In genomic region chr2:91922586-91923414, GRCm38 (mm10) we compare ENCODE assay signal across 8 mouse cellular contexts. TPM values are rescaled to one million over a fixed set of nuclear protein-coding genes. Genes with fewer than 3 reads are reported as not detected.
DNase-seq lines count a peak whose midpoint lies in the region; ATAC-seq and TF ChIP-seq lines count a peak whose summit lies in the region.

No protein-coding gene starts in this region.

- WGBS in thymus, adult 2 months, result 5% methylated on average over 37 of the region's 37 CpGs
- WGBS in limb, embryonic 12.5 days, result 2% methylated on average over 37 of the region's 37 CpGs
- WGBS in stomach, embryonic 15.5 days, result 3% methylated on average over 37 of the region's 37 CpGs

- peaks cover 24% of the 10 kb centered on the region for H3K4me1 ChIP-seq in thymus, adult 2 months (replicated peaks; ENCODE audit: control insufficient read depth, insufficient read depth, low read length)
- peaks cover 30% of the 10 kb centered on the region for H3K4me1 ChIP-seq in limb, embryonic 12.5 days (replicated peaks)
- peaks cover 28% of the 10 kb centered on the region for H3K4me1 ChIP-seq in stomach, embryonic 15.5 days

- no peaks in the 10 kb centered on the region for H3K9me3 ChIP-seq in limb, embryonic 12.5 days
- no peaks in the 10 kb centered on the region for H3K9me3 ChIP-seq in stomach, embryonic 15.5 days

- peak overlapping the region; percentile 71 for H3K4me3 ChIP-seq in thymus, adult 2 months (ENCODE audit: control insufficient read depth, insufficient read depth, low read length)
- peak overlapping the region; percentile 60 for H3K4me3 ChIP-seq in limb, embryonic 12.5 days (replicated peaks)
- peak overlapping the region; percentile 60 for H3K4me3 ChIP-seq in stomach, embryonic 15.5 days (replicated peaks)

- DNase-seq in embryo, embryonic 10.5 days (ENCODE audit: low spot score), result peak; percentile 36
- DNase-seq in embryo, embryonic 11 days, result no peak
- no peak for DNase-seq in thymus, adult 2 months
- DNase-seq in thymus, postnatal 25 days, result no peak
- no peak for DNase-seq in ovary, postnatal 36 days (ENCODE audit: low spot score)
- no peak for DNase-seq in kidney, postnatal 36 days

- no peak for TF ChIP-seq CTCF in thymus, adult 2 months (IDR thresholded peaks at IDR 0.05; ENCODE audit: borderline replicate concordance, control insufficient read depth, extremely low read depth, insufficient read depth, low read length, poor library complexity)

- H3K27ac ChIP-seq in thymus, adult 2 months (ENCODE audit: control insufficient read depth, insufficient read depth, low read length), result no peak overlapping the region
- no peak overlapping the region for H3K27ac ChIP-seq in limb, embryonic 12.5 days
- H3K27ac ChIP-seq in stomach, embryonic 15.5 days, result no peak overlapping the region

- peaks cover 18% of the 10 kb centered on the region for H3K27me3 ChIP-seq in thymus, adult 2 months (ENCODE audit: control insufficient read depth, insufficient read depth, low read length)
- H3K27me3 ChIP-seq in limb, embryonic 12.5 days, result peaks cover 62% of the 10 kb centered on the region
- H3K27me3 ChIP-seq in stomach, embryonic 15.5 days (replicated peaks), result peaks cover 42% of the 10 kb centered on the region

- H3K9ac ChIP-seq in limb, embryonic 12.5 days (replicated peaks), result peak overlapping the region; percentile 42; the same call in 1 of the 2 replicates
- H3K9ac ChIP-seq in stomach, embryonic 15.5 days, result no peak overlapping the region

- ATAC-seq in limb, embryonic 12.5 days (ENCODE audit: insufficient number of reproducible peaks, insufficient read depth, low FRiP score, low TSS enrichment, low read depth), result no peak
- no peak for ATAC-seq in stomach, embryonic 15.5 days (ENCODE audit: insufficient read depth, low FRiP score, low read depth)

- H3K4me2 ChIP-seq in limb, embryonic 12.5 days, result peak overlapping the region; percentile 93
- peak overlapping the region; percentile 99 for H3K4me2 ChIP-seq in stomach, embryonic 15.5 days

- TF ChIP-seq POLR2A in thymus, adult 2 months (IDR thresholded peaks at IDR 0.05; ENCODE audit: control insufficient read depth, extremely low read depth, insufficient read depth, low read length, poor library complexity), result no peak

- H3K36me3 ChIP-seq in thymus, adult 2 months (ENCODE audit: control insufficient read depth, insufficient read depth, low read length), result peaks cover 6% of the 10 kb centered on the region; the same call in 1 of the 2 replicates
- H3K36me3 ChIP-seq in limb, embryonic 12.5 days, result peaks cover 17% of the 10 kb centered on the region
- no peaks in the 10 kb centered on the region for H3K36me3 ChIP-seq in stomach, embryonic 15.5 days

RNA-seq across cellular contexts. Expression of gene Chrm4, which starts 4.2 kb away (rescaled TPM):
- polyA plus RNA-seq in thymus, adult 2 months (2012; rRNA removed), result 0.80 and 0.87 TPM in 2 replicates
- polyA plus RNA-seq in limb, embryonic 12.5 days (2016; fragmentation: Nextera tagmentation; extraction: Ambion mirVana), result 0.33 and 0.65 TPM in 2 replicates
- polyA plus RNA-seq in stomach, embryonic 15.5 days (2015; fragmentation: Nextera tagmentation; extraction: Ambion mirVana), result 0.21 and 0.27 TPM in 2 replicates

RNA-seq across cellular contexts. Expression of gene Mdk, which starts 9.3 kb away (rescaled TPM):
- 12.0 and 17.7 TPM in 2 replicates for polyA plus RNA-seq in thymus, adult 2 months (2012; rRNA removed)
- polyA plus RNA-seq in limb, embryonic 12.5 days (2016; fragmentation: Nextera tagmentation; extraction: Ambion mirVana), result 2,281 and 2,291 TPM in 2 replicates
- polyA plus RNA-seq in stomach, embryonic 15.5 days (2015; fragmentation: Nextera tagmentation; extraction: Ambion mirVana), result 587 and 735 TPM in 2 replicates

RNA-seq across cellular contexts. Expression of gene Gm9821, which starts 22.7 kb away (rescaled TPM):
- polyA plus RNA-seq in thymus, adult 2 months (2012; rRNA removed), result 0.08 TPM in 1 of 2 replicates, not detected in the other
- 0.28 and 0.59 TPM in 2 replicates for polyA plus RNA-seq in limb, embryonic 12.5 days (2016; fragmentation: Nextera tagmentation; extraction: Ambion mirVana)
- polyA plus RNA-seq in stomach, embryonic 15.5 days (2015; fragmentation: Nextera tagmentation; extraction: Ambion mirVana), result 0.66 and 0.71 TPM in 2 replicates

RNA-seq across cellular contexts. Expression of gene Dgkz, which starts 52.9 kb away (rescaled TPM):
- polyA plus RNA-seq in thymus, adult 2 months (2012; rRNA removed), result 1,103 and 1,229 TPM in 2 replicates
- 33.7 and 39.9 TPM in 2 replicates for polyA plus RNA-seq in limb, embryonic 12.5 days (2016; fragmentation: Nextera tagmentation; extraction: Ambion mirVana)
- polyA plus RNA-seq in stomach, embryonic 15.5 days (2015; fragmentation: Nextera tagmentation; extraction: Ambion mirVana), result 50.9 and 51.1 TPM in 2 replicates

Comparison
In these comparisons a context has a peak if more than half of its experiments do, and no peak if none do; other contexts are left out.
1. RNA of gene Mdk, which starts 9.3 kb away (polyA plus RNA-seq): 2,281 to 2,291 TPM in limb, embryonic 12.5 days and 587 to 735 TPM in stomach, embryonic 15.5 days; 12.0 to 17.7 TPM in thymus, adult 2 months; every median in the first group is over 10 times any median in the second.
2. Peak in every context shown above with its lines, with median percentiles within 50 percentile points of each other: H3K4me3 ChIP-seq.